Comparison of ENCODE assay signal across 8 mouse cellular contexts in the genomic region with DNA sequence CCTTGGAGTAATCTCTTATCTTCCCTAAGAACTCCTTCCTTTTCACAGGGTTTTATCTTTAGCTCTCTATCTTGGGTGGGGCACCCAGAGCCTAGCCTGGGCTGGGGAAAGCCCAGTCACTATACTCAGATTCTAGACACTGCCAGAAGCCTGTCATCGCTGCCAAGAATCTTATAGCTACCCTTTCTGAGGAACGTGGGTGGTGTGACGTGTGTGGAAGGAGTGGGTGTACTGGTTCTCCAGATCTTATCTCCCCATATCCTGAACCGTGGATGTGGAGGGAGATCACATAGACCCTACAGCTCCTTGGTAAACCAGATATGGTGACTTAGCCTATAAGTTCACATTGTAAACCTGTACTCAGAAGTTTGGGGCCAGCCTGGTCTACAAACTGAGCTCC. TPM values are rescaled to one million over a fixed set of nuclear protein-coding genes. Genes with fewer than 3 reads are reported as not detected.
A peak's percentile ranks its signal among the peaks of the same experiment; 100 is the strongest.
DNase-seq lines count a peak whose midpoint lies in the region; ATAC-seq and TF ChIP-seq lines count a peak whose summit lies in the region.

No protein-coding gene starts in this region.

- H3K27ac ChIP-seq in kidney, postnatal 0 days, result peak overlapping the region; percentile 92
- no peak overlapping the region for H3K27ac ChIP-seq in midbrain, embryonic 13.5 days

- H3K9me3 ChIP-seq in kidney, postnatal 0 days (replicated peaks; ENCODE audit: low read length), result no peaks in the 10 kb centered on the region
- H3K9me3 ChIP-seq in midbrain, embryonic 13.5 days, result no peaks in the 10 kb centered on the region

- intact Hi-C loops in left cerebral cortex, postnatal 14 days (cut with DNase I), result loop anchor here (2.0 kb wide), 2 partner anchors 61 to 219 kb away; no protein-coding TSS in a partner anchor

- no peak overlapping the region; the same call in 1 of the 2 replicates for H3K4me3 ChIP-seq in kidney, postnatal 0 days (replicated peaks; ENCODE audit: low read depth, low read length)
- H3K4me3 ChIP-seq in midbrain, embryonic 13.5 days (replicated peaks), result no peak overlapping the region

- peak overlapping the region; percentile 86 for H3K4me2 ChIP-seq in kidney, postnatal 0 days (ENCODE audit: low read length)
- H3K4me2 ChIP-seq in midbrain, embryonic 13.5 days (replicated peaks), result 0 out of 2 replicates have a peak overlapping the region, but pooled peaks have one; percentile 90

- H3K4me1 ChIP-seq in kidney, postnatal 0 days (replicated peaks; ENCODE audit: insufficient read depth, low read length), result peaks cover 8% of the 10 kb centered on the region
- H3K4me1 ChIP-seq in midbrain, embryonic 13.5 days (replicated peaks), result peaks cover 15% of the 10 kb centered on the region

- ATAC-seq in kidney, postnatal 0 days (replicated peaks; ENCODE audit: low FRiP score, low read depth), result no peak
- ATAC-seq in midbrain, embryonic 13.5 days, result no peak
- ATAC-seq in monocyte, adult 5-6 weeks (replicated peaks; ENCODE audit: insufficient number of reproducible peaks, low FRiP score, low TSS enrichment, poor library complexity, severe bottlenecking), result no peak

- peak overlapping the region; percentile 52; the same call in 1 of the 2 replicates for H3K9ac ChIP-seq in kidney, postnatal 0 days (ENCODE audit: low read depth, low read length)
- no peak overlapping the region for H3K9ac ChIP-seq in midbrain, embryonic 13.5 days (replicated peaks)

- no peak for TF ChIP-seq CTCF in kidney, postnatal 0 days (IDR thresholded peaks at IDR 0.05; ENCODE audit: low read depth)

- H3K27me3 ChIP-seq in kidney, postnatal 0 days (ENCODE audit: insufficient read depth, low read length), result no peaks in the 10 kb centered on the region
- H3K27me3 ChIP-seq in midbrain, embryonic 13.5 days, result peaks cover 18% of the 10 kb centered on the region

- 55% methylated on average over 4 of the region's 4 CpGs for WGBS in kidney, postnatal 0 days
- 83% methylated on average over 4 of the region's 4 CpGs for WGBS in midbrain, embryonic 13.5 days

- no peak for DNase-seq in kidney, postnatal 0 days (ENCODE audit: low spot score)
- no peak for DNase-seq in kidney, adult 8-10 months
- peak; percentile 70 for DNase-seq in c-Kit-negative CD71-positive TER-119-positive erythroid progenitor cells, embryonic 14.5 days (ENCODE audit: low read depth, low spot score)
- DNase-seq in left cerebral cortex, postnatal 14 days (ENCODE audit: low spot score in 2 of 2), result peak; percentile 50 to 55
- no peak for DNase-seq in ovary, postnatal 14 days (ENCODE audit: low spot score)
- DNase-seq in cerebellum, postnatal 14 days, result no peak

- 0 out of 2 replicates have a peak, but pooled peaks cover 8% of the 10 kb centered on the region for H3K36me3 ChIP-seq in kidney, postnatal 0 days (ENCODE audit: insufficient read depth, low read length)
- H3K36me3 ChIP-seq in midbrain, embryonic 13.5 days, result peaks cover 4% of the 10 kb centered on the region

RNA-seq across cellular contexts. Expression of gene Cish, which starts 0.2 kb away (rescaled TPM):
- polyA plus RNA-seq in kidney, postnatal 0 days (2015; fragmentation: Nextera tagmentation; extraction: Ambion mirVana), result 26.2 and 30.5 TPM in 2 replicates
- 10 to 100 TPM in 1 of 2 experiments, 1 to 10 TPM in 1; 6.7 to 11.1 TPM for total RNA-seq in left cerebral cortex, postnatal 14 days (2021)
- 6.3 and 6.6 TPM in 2 replicates for polyA plus RNA-seq in midbrain, embryonic 13.5 days (2015; fragmentation: Nextera tagmentation; extraction: Ambion mirVana)
- total RNA-seq in monocyte, adult 5-6 weeks (2017), result 2.0 to 4.4 TPM (median 3.0 TPM) in 3 replicates

RNA-seq across cellular contexts. Expression of gene Mapkapk3, which starts 5.9 kb away (rescaled TPM):
- polyA plus RNA-seq in kidney, postnatal 0 days (2015; fragmentation: Nextera tagmentation; extraction: Ambion mirVana), result 13.4 and 14.0 TPM in 2 replicates
- total RNA-seq in left cerebral cortex, postnatal 14 days (2021), result 1 to 10 TPM; 2.4 to 2.7 TPM
- polyA plus RNA-seq in midbrain, embryonic 13.5 days (2015; fragmentation: Nextera tagmentation; extraction: Ambion mirVana), result 1.7 and 1.9 TPM in 2 replicates
- total RNA-seq in monocyte, adult 5-6 weeks (2017), result 69.0 to 81.2 TPM (median 74.8 TPM) in 3 replicates

RNA-seq across cellular contexts. Expression of gene Hemk1, which starts 42.5 kb away (rescaled TPM):
- 10.1 and 11.5 TPM in 2 replicates for polyA plus RNA-seq in kidney, postnatal 0 days (2015; fragmentation: Nextera tagmentation; extraction: Ambion mirVana)
- total RNA-seq in left cerebral cortex, postnatal 14 days (2021), result 10 to 100 TPM; 16.5 to 16.6 TPM
- polyA plus RNA-seq in midbrain, embryonic 13.5 days (2015; fragmentation: Nextera tagmentation; extraction: Ambion mirVana), result 17.5 and 18.1 TPM in 2 replicates
- 4.7 to 6.5 TPM (median 5.1 TPM) in 3 replicates for total RNA-seq in monocyte, adult 5-6 weeks (2017)

RNA-seq across cellular contexts. Expression of gene 6430571L13Rik, which starts 44.8 kb away (rescaled TPM):
- 2.0 and 2.2 TPM in 2 replicates for polyA plus RNA-seq in kidney, postnatal 0 days (2015; fragmentation: Nextera tagmentation; extraction: Ambion mirVana)
- 1 to 10 TPM; 2.4 to 3.4 TPM for total RNA-seq in left cerebral cortex, postnatal 14 days (2021)
- polyA plus RNA-seq in midbrain, embryonic 13.5 days (2015; fragmentation: Nextera tagmentation; extraction: Ambion mirVana), result 6.4 and 8.2 TPM in 2 replicates
- not detected in 3 replicates for total RNA-seq in monocyte, adult 5-6 weeks (2017)

Comparison
In these comparisons a context has a peak if more than half of its experiments do, and no peak if none do; other contexts are left out.
1. DNase-seq: peak in c-Kit-negative CD71-positive TER-119-positive erythroid progenitor cells, embryonic 14.5 days (single experiment) and left cerebral cortex, postnatal 14 days (2 of 2); none in kidney, postnatal 0 days (single experiment), kidney, adult 8-10 months (0 of 2), ovary, postnatal 14 days (single experiment) and cerebellum, postnatal 14 days (0 of 2).
2. RNA of gene Mapkapk3, which starts 5.9 kb away (total RNA-seq): 69.0 to 81.2 TPM in monocyte, adult 5-6 weeks; 2.4 to 2.7 TPM in left cerebral cortex, postnatal 14 days; every median in the first group is over 10 times any median in the second.